Mouse (Mus musculus): Measurements from ENCODE around the gene Rab15. TPM values are rescaled to one million over a fixed set of nuclear protein-coding genes. Genes with fewer than 3 reads are reported as not detected.

Gene Rab15
- 7.2 and 15.0 TPM in 2 replicates for polyA plus RNA-seq (2015; fragmentation: Nextera tagmentation; extraction: Ambion mirVana)

GRCm38 (mm10) chr12:76822651-76823041 lies at the start of gene Rab15:
Gene Rab15, minus strand, starts transcription at chr12:76822908.

GRCm38 (mm10) chr12:76795350-76795749 lies 27.4 kb downstream of the Rab15 start, which contains the start of gene Gpx2:
Gene Gpx2, minus strand, starts transcription at chr12:76795554.

GRCm38 (mm10) chr12:76765354-76765851 lies 57.3 kb downstream of the Rab15 start, which contains the start of the genes Churc1 and Fntb:
Gene Churc1, plus strand, starts transcription at chr12:76765538.
Gene Fntb, plus strand, starts transcription at chr12:76765589.

Other genes with a start within 250 kb of the Rab15 start
- gene Sptb, start 112.4 kb downstream of the Rab15 start, polyA plus RNA-seq (2015; fragmentation: Nextera tagmentation; extraction: Ambion mirVana), result 7.9 and 18.1 TPM in 2 replicates
- 314 and 386 TPM in 2 replicates for gene Churc1, start 57.4 kb downstream of the Rab15 start, polyA plus RNA-seq (2015; fragmentation: Nextera tagmentation; extraction: Ambion mirVana)
- 16.9 and 19.4 TPM in 2 replicates for gene Fntb, start 57.3 kb downstream of the Rab15 start, polyA plus RNA-seq (2015; fragmentation: Nextera tagmentation; extraction: Ambion mirVana)
- gene Gpx2, start 27.4 kb downstream of the Rab15 start, polyA plus RNA-seq (2015; fragmentation: Nextera tagmentation; extraction: Ambion mirVana), result 0.49 TPM in 1 of 2 replicates, not detected in the other
- 10.8 and 14.0 TPM in 2 replicates for gene Max, start 139.3 kb upstream of the Rab15 start, polyA plus RNA-seq (2015; fragmentation: Nextera tagmentation; extraction: Ambion mirVana)